Mouse (Mus musculus): Measurements from ENCODE around the gene 3110021N24Rik. TPM values are rescaled to one million over a fixed set of nuclear protein-coding genes. Genes with fewer than 3 reads are reported as not detected.
A peak's percentile ranks its signal among the peaks of the same experiment; 100 is the strongest.

Gene 3110021N24Rik
- polyA plus RNA-seq, 1 experiment from 2014 or later = 1.8 TPM

DNA sequence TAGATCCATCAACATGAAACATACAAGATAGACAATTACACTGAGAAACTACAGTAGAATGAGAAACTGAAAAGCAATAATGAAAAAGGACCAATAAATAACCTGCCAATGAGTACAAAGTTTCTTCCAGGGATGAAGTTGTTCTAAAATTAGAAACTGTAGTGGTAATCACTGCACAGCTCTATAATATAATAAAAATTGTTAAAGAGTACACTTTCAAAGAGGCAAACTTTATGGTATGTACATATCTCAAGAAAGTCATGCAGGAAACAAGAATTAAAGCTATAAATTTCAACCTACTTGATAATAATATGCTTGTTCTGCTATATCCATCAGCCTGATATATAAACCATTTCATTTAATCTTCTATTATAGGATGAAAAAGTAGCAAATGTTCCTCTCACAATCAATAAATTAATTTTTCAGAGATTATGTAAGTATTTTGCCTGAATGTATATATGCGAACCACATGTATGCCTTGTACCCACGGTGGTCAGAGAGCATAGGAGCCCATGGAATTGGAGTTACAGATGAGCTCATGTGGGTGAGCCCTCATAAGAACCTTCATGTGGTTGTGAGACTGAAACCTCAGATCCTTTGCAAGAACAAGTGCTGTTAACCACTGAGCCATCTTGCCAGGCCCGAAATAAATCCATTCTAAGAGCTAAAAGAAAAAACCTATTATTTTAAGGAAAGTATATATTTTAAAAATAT is 26.9 kb downstream of the 3110021N24Rik start:
- Histone ChIP-seq H3K9ac (no peak overlapping the region), H3K4me1 (replicated peaks) (no peaks in the 10 kb centered on the region), H3K36me3 (no peaks in the 10 kb centered on the region), H3K27ac (no peak overlapping the region), H3K27me3 (no peaks in the 10 kb centered on the region), H3K9me3 (replicated peaks) (no peaks in the 10 kb centered on the region), H3K4me3 (no peak overlapping the region), H3K4me2 (no peak overlapping the region)
- ATAC-seq (replicated peaks; ENCODE audit: insufficient number of reproducible peaks, insufficient read depth, low FRiP score, low read depth) = no peak
- WGBS = 91% methylated on average over 3 of the region's 3 CpGs

DNA sequence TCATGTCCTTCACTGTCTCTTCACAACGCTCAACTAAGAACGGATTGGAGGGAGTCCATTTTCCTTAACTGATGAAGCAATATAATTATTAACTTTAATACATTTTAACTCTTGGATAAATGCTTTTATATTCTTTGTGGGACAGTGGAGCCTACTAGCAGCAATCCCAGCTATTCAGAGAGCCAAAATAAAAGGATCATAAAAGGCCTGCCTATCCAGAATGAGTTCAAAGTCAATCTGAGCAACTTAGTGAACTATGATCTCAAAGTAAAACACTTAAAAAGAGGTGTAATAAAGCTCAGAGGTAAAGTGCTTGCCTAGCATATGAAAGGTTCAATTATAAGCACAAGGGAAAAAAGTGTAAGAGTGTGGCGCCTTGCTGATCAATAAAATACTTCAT is 40.1 kb downstream of the 3110021N24Rik start:
- H3K36me3 ChIP-seq = no peaks in the 10 kb centered on the region
- ATAC-seq (replicated peaks; ENCODE audit: insufficient number of reproducible peaks, insufficient read depth, low FRiP score, low read depth) = no peak
- 95% methylated on average over 3 of the region's 3 CpGs for WGBS
- no peak overlapping the region for H3K4me3 ChIP-seq
- no peak overlapping the region for H3K4me2 ChIP-seq
- H3K27me3 ChIP-seq = no peaks in the 10 kb centered on the region
- no peak overlapping the region for H3K27ac ChIP-seq
- no peak overlapping the region for H3K9ac ChIP-seq
- no peaks in the 10 kb centered on the region for H3K9me3 ChIP-seq (replicated peaks)
- H3K4me1 ChIP-seq (replicated peaks) = 0 out of 2 replicates have a peak, but pooled peaks cover 3% of the 10 kb centered on the region

DNA sequence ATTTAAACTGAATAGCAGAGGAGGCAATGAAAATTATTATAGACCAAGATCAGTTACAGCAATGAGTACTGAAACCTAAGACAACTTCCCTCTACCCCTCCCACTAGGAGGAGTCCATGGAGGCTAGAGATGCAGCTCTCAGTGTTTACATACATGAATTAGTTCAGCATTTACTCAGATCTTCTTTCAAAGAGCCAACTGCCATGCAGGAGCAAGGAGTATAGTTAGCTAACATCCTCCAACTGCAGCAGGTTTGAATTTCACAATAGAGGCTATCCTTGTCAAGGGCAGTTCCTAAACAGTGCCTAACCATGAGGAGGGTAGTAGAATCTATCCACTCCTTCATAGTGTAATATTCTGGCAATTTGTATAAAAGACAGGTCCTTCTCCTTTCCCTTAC is 49.1 kb downstream of the 3110021N24Rik start:
- Histone ChIP-seq H3K36me3 (no peaks in the 10 kb centered on the region), H3K9ac (no peak overlapping the region), H3K27me3 (no peaks in the 10 kb centered on the region), H3K9me3 (replicated peaks) (no peaks in the 10 kb centered on the region), H3K4me1 (replicated peaks) (no peaks in the 10 kb centered on the region), H3K27ac (no peak overlapping the region), H3K4me2 (no peak overlapping the region), H3K4me3 (no peak overlapping the region)
- no peak for ATAC-seq (replicated peaks; ENCODE audit: insufficient number of reproducible peaks, insufficient read depth, low FRiP score, low read depth)

DNA sequence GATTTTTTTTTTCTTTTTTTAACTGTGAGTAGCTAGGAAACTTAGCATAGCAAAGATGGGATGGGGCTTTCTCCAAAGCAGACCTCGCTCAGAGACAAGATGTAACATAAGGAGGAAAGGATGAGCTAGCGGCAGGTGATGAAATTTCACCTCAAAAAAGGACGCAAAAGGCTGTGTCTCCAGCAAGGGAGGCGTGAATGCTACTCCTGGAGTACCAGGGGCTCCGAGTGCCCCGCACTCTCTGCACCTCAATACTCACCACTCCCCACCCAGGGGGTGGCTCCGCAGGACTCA is 60.3 kb downstream of the 3110021N24Rik start:
- no peak for ATAC-seq (replicated peaks; ENCODE audit: insufficient number of reproducible peaks, insufficient read depth, low FRiP score, low read depth)

GRCm38 (mm10) chr4:108780057-108780863 is 60.8 kb downstream of the 3110021N24Rik start, which contains the start of gene Zfyve9:
Zfyve9 (minus strand) TSS chr4:108780798.
- H3K27me3 ChIP-seq = no peaks in the 10 kb centered on the region
- H3K9me3 ChIP-seq (replicated peaks) = no peaks in the 10 kb centered on the region
- H3K27ac ChIP-seq = peak within 1 kb of the TSS; percentile 95
- H3K4me2 ChIP-seq = peak within 1 kb of the TSS; percentile 79
- under 1% methylated on average over 108 of the region's 111 CpGs for WGBS
- H3K9ac ChIP-seq = peak within 1 kb of the TSS; percentile 96
- peak; percentile 90 for ATAC-seq (replicated peaks; ENCODE audit: insufficient number of reproducible peaks, insufficient read depth, low FRiP score, low read depth)
- H3K4me3 ChIP-seq = peak within 1 kb of the TSS; percentile 96
- H3K36me3 ChIP-seq = no peaks in the 10 kb centered on the region
- H3K4me1 ChIP-seq (replicated peaks) = peaks cover 4% of the 10 kb centered on the region; the same call in 1 of the 2 replicates

More for the DNA sequence above, 60.3 kb downstream of the 3110021N24Rik start:
- Histone ChIP-seq H3K27ac (peak overlapping the region; percentile 95), H3K4me1 (replicated peaks) (peaks cover 4% of the 10 kb centered on the region; the same call in 1 of the 2 replicates), H3K27me3 (no peaks in the 10 kb centered on the region), H3K9me3 (replicated peaks) (no peaks in the 10 kb centered on the region), H3K36me3 (no peaks in the 10 kb centered on the region), H3K4me3 (peak overlapping the region; percentile 96), H3K9ac (peak overlapping the region; percentile 96), H3K4me2 (peak overlapping the region; percentile 79)
- WGBS = 1% methylated on average over 7 of the region's 7 CpGs

GRCm38 (mm10) chr4:108780864-108781205 is 61.4 kb downstream of the 3110021N24Rik start:
- no peak for ATAC-seq (replicated peaks; ENCODE audit: insufficient number of reproducible peaks, insufficient read depth, low FRiP score, low read depth)
- Histone ChIP-seq H3K36me3 (no peaks in the 10 kb centered on the region), H3K9ac (peak overlapping the region; percentile 96), H3K4me3 (peak overlapping the region; percentile 96), H3K4me2 (peak overlapping the region; percentile 79), H3K4me1 (replicated peaks) (peaks cover 4% of the 10 kb centered on the region; the same call in 1 of the 2 replicates), H3K27ac (peak overlapping the region; percentile 95), H3K9me3 (replicated peaks) (no peaks in the 10 kb centered on the region), H3K27me3 (no peaks in the 10 kb centered on the region)
- under 1% methylated on average over 20 of the region's 20 CpGs for WGBS

DNA sequence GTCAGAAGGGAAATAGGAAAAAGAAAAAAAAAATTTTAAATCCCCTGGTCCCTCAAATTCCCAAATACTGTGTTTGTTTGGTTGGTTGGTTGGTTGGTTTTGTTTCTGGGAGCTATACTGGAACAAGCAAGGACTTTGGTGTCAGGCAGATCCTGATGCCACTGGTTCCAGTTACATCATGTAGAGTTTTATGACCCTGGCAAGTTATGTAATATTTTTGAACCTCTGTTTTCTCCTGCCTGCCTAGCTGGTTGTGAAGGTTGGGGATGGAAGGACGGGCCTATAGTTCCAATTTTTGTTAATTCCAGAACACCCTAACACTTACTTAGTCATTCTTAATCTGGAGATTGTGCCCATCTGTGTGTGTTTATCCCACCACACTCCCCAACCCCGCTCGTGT is 62.1 kb downstream of the 3110021N24Rik start:
- Histone ChIP-seq H3K4me1 (replicated peaks) (peaks cover 4% of the 10 kb centered on the region; the same call in 1 of the 2 replicates), H3K27me3 (no peaks in the 10 kb centered on the region), H3K4me2 (peak overlapping the region; percentile 79; the same call in 1 of the 2 replicates), H3K36me3 (no peaks in the 10 kb centered on the region), H3K9ac (no peak overlapping the region), H3K9me3 (replicated peaks) (no peaks in the 10 kb centered on the region), H3K4me3 (0 out of 2 replicates have a peak overlapping the region, but pooled peaks have one; percentile 96), H3K27ac (no peak overlapping the region)
- WGBS = 66% methylated on average over 3 of the region's 3 CpGs
- ATAC-seq (replicated peaks; ENCODE audit: insufficient number of reproducible peaks, insufficient read depth, low FRiP score, low read depth) = no peak

- Histone ChIP-seq H3K4me2 (no peak overlapping the region), H3K36me3 (no peaks in the 10 kb centered on the region), H3K4me3 (no peak overlapping the region), H3K9me3 (replicated peaks) (no peaks in the 10 kb centered on the region), H3K27ac (no peak overlapping the region), H3K27me3 (no peaks in the 10 kb centered on the region), H3K4me1 (replicated peaks) (peaks cover 4% of the 10 kb centered on the region; the same call in 1 of the 2 replicates), H3K9ac (no peak overlapping the region)
- ATAC-seq (replicated peaks; ENCODE audit: insufficient number of reproducible peaks, insufficient read depth, low FRiP score, low read depth) = no peak
- 31% methylated on average over 8 of the region's 8 CpGs for WGBS
Measured at GRCm38 (mm10) chr4:108782421-108783085, 63.1 kb downstream of the 3110021N24Rik start.

DNA sequence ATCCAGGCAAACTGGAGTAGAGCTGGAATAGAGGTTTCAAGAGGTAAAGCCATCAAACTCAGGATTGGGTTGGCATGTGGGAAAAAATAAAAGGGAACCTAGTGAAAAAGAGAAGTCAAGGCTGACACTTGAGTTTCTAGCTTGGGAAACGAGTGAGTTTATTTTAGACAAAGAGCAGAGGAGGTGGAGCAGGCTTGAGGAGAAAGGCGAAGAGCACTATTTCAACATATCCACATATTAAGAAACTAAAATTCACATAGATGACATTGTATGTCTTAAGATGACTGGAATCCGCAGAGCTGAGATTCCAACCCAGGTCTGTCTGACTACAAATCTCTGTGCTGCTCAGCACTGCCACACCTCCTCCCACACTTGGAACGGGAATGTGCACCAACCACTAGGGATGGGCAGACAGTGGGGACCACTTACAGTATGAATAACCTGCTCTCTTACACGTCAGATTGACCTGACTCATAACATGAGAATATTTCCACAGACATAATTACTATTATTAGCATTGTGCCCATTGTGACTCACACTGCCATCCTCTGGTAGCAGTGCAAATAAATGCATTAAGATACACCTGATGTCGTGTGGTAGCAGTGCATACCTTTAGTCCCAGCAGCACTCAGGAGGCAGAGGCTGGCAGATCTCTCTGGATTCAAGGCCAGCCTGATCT is 69.9 kb downstream of the 3110021N24Rik start:
- no peak overlapping the region for H3K27ac ChIP-seq
- no peak overlapping the region for H3K4me3 ChIP-seq
- no peaks in the 10 kb centered on the region for H3K4me1 ChIP-seq (replicated peaks)
- H3K36me3 ChIP-seq = no peaks in the 10 kb centered on the region
- H3K9me3 ChIP-seq (replicated peaks) = no peaks in the 10 kb centered on the region
- 55% methylated on average over 6 of the region's 6 CpGs for WGBS
- ATAC-seq (replicated peaks; ENCODE audit: insufficient number of reproducible peaks, insufficient read depth, low FRiP score, low read depth) = no peak
- no peak overlapping the region for H3K4me2 ChIP-seq
- no peak overlapping the region for H3K9ac ChIP-seq
- H3K27me3 ChIP-seq = no peaks in the 10 kb centered on the region

DNA sequence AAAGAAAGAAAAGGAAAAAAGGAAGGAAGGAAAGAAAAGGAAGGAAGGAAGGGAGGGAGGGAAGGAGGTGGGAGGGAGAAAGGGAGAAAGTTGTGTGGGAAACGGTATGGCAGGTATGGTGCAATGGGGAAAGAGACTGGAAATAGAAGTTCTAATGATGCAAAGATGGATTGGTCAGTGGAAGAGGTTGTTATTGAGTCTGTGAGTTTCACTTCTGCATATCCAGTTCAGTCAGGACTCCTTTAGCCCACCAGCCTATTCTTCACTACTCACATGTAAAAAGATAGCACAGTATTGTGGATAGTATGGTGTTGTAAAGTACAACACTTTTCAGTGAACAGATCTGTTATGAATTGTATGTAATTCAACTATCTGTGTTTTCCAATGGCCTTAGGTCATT is 71.1 kb downstream of the 3110021N24Rik start:
- Histone ChIP-seq H3K27ac (no peak overlapping the region), H3K4me2 (no peak overlapping the region), H3K9ac (no peak overlapping the region), H3K27me3 (no peaks in the 10 kb centered on the region), H3K9me3 (replicated peaks) (no peaks in the 10 kb centered on the region), H3K36me3 (no peaks in the 10 kb centered on the region), H3K4me1 (replicated peaks) (no peaks in the 10 kb centered on the region), H3K4me3 (no peak overlapping the region)
- ATAC-seq (replicated peaks; ENCODE audit: insufficient number of reproducible peaks, insufficient read depth, low FRiP score, low read depth) = no peak
- 55% methylated on average over 1 of the region's 1 CpGs for WGBS

GRCm38 (mm10) chr4:108793941-108794340 is 74.5 kb downstream of the 3110021N24Rik start:
- Histone ChIP-seq H3K27ac (0 out of 2 replicates have a peak overlapping the region, but pooled peaks have one; percentile 15), H3K4me2 (no peak overlapping the region), H3K36me3 (no peaks in the 10 kb centered on the region), H3K4me3 (no peak overlapping the region), H3K9me3 (replicated peaks) (no peaks in the 10 kb centered on the region), H3K27me3 (no peaks in the 10 kb centered on the region), H3K9ac (no peak overlapping the region), H3K4me1 (replicated peaks) (peaks cover 9% of the 10 kb centered on the region)
- no peak; the same call in 1 of the 2 replicates for ATAC-seq (replicated peaks; ENCODE audit: insufficient number of reproducible peaks, insufficient read depth, low FRiP score, low read depth)
- WGBS = 50% methylated on average over 1 of the region's 1 CpGs

Measured in heart, embryonic 15.5 days (tissue).